In the genomic region with DNA sequence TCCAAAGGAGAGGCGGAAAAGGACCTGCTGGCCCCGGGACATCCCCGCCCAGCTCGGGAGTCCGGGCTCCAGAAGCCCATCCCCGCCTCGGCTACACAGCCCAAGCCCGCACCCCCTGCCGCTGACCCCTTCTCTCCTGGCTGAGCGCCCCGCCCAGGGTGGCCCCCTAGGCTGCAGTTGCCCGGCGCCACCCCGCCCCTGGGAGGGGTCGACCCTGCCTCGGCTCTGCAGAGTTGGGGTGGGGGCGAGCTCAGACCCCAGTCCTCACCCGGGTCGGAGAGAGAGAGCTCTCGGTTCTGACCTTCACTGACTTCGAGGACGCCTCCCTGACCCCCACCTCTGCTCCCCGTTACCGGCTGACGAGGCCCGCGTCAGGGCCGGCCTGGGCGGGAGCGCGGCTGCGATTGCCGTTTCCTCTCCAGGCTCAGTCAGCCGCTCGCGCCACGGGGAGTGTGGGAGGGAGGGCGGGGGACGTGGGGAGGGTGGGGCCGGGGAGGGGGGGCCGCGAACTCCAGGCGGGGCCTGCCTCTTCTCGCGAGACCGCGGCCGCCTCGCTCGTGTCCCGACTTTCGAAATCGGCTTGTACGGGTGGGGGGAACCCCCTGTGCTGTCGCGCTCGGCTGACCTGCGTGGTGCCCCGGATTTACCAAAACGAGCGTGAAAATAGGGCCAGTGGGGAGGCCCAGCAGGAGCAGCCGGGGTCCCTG, we compare ENCODE assay signal across 7 mouse cellular contexts. TPM values are rescaled to one million over a fixed set of nuclear protein-coding genes. Genes with fewer than 3 reads are reported as not detected.
DNase-seq lines count a peak whose midpoint lies in the region; ATAC-seq lines count a peak whose summit lies in the region.

Gene Ggnbp2, minus strand, starts transcription at position 481 of the 707 bp plus-strand sequence.

- intact Hi-C loops in left cerebral cortex, postnatal 25 days (cut with DNase I): loop anchor here (1.0 to 5.0 kb wide), 4 partner anchors 10 to 267 kb away; partner anchors contain the start of genes Dhrs11, Myo19 and Pigw

- peak within 1 kb of the TSS; percentile 86 for H3K4me3 ChIP-seq in intestine, embryonic 15.5 days (replicated peaks)
- H3K4me3 ChIP-seq in midbrain, embryonic 10.5 days: peak within 1 kb of the TSS; percentile 98

- no peaks in the 10 kb centered on the region for H3K27me3 ChIP-seq in intestine, embryonic 15.5 days (replicated peaks)
- no peaks in the 10 kb centered on the region for H3K27me3 ChIP-seq in midbrain, embryonic 10.5 days (ENCODE audit: low read depth, poor library complexity, severe bottlenecking)

- H3K9ac ChIP-seq in intestine, embryonic 15.5 days: peak within 1 kb of the TSS; percentile 92

- peak; percentile 93 to 97 for DNase-seq in adrenal gland, adult (ENCODE audit: inconsistent age in 2 of 2, low spot score in 1 of 2)
- peak; percentile 90 for DNase-seq in embryo, embryonic 10.5 days (ENCODE audit: low spot score)
- DNase-seq in gastrocnemius, postnatal 25 days: peak; percentile 94
- DNase-seq in left cerebral cortex, postnatal 25 days (ENCODE audit: low spot score in 2 of 2): peak; percentile 91 to 92
- DNase-seq in midbrain, embryonic 10.5 days (ENCODE audit: low spot score): peak; percentile 91
- DNase-seq in right cerebral cortex, postnatal 4 days: peak; percentile 89

- H3K36me3 ChIP-seq in intestine, embryonic 15.5 days: no peaks in the 10 kb centered on the region
- peaks cover 3% of the 10 kb centered on the region; the same call in 1 of the 2 replicates for H3K36me3 ChIP-seq in midbrain, embryonic 10.5 days

- ATAC-seq in intestine, embryonic 15.5 days: peak; percentile 91

- H3K4me1 ChIP-seq in intestine, embryonic 15.5 days (replicated peaks): peaks cover 5% of the 10 kb centered on the region; the same call in 1 of the 2 replicates
- H3K4me1 ChIP-seq in midbrain, embryonic 10.5 days: peaks cover 40% of the 10 kb centered on the region

- no peaks in the 10 kb centered on the region for H3K9me3 ChIP-seq in intestine, embryonic 15.5 days
- no peaks in the 10 kb centered on the region for H3K9me3 ChIP-seq in midbrain, embryonic 10.5 days (replicated peaks)

- WGBS in intestine, embryonic 15.5 days: under 1% methylated on average over 48 of the region's 62 CpGs
- under 1% methylated on average over 58 of the region's 62 CpGs for WGBS in midbrain, embryonic 10.5 days

- H3K27ac ChIP-seq in intestine, embryonic 15.5 days: peak within 1 kb of the TSS; percentile 99
- peak within 1 kb of the TSS; percentile 98 for H3K27ac ChIP-seq in midbrain, embryonic 10.5 days (replicated peaks)

- H3K4me2 ChIP-seq in intestine, embryonic 15.5 days (replicated peaks): peak within 1 kb of the TSS; percentile 75

RNA-seq across cellular contexts. Expression of gene Ggnbp2, which starts in this region (rescaled TPM):
- total RNA-seq in gastrocnemius, postnatal 25 days (2021): 10 to 100 TPM; 27.9 to 34.0 TPM
- polyA plus RNA-seq in intestine, embryonic 15.5 days (2015; fragmentation: Nextera tagmentation; extraction: Ambion mirVana): 78.7 and 83.1 TPM in 2 replicates
- total RNA-seq in left cerebral cortex, postnatal 25 days (2021): 10 to 100 TPM; 84.8 to 87.4 TPM
- 55.7 and 56.3 TPM in 2 replicates for polyA plus RNA-seq in midbrain, embryonic 10.5 days (2016; fragmentation: Nextera tagmentation; extraction: Ambion mirVana)

Comparison
In these comparisons a context has a peak if more than half of its experiments do, and no peak if none do; other contexts are left out.
1. Peak in every context shown above with its lines: DNase-seq, ATAC-seq, H3K4me3 ChIP-seq and H3K27ac ChIP-seq.